Mouse (Mus musculus) midbrain, embryonic 16.5 days (tissue): ENCODE measurements around the gene Coasy. TPM values are rescaled to one million over a fixed set of nuclear protein-coding genes. Genes with fewer than 3 reads are reported as not detected.

ENCODE experiments used
- ATAC-seq: fragments of 200-750 bp; cut with Nextera tagmentation; 2 replicates; pipeline ENCODE4 v1.8.0; 2017; ENCODE audit warnings: moderate TSS enrichment
- H3K27ac ChIP-seq: fragments of 300-500 bp; sonication (generic); 2 replicates; pipeline ENCODE4 v1.5.1; 2014; ENCODE audit warnings: mild to moderate bottlenecking, low read length, mixed read lengths
- H3K27me3 ChIP-seq: fragments of 300-500 bp; sonication (generic); 2 replicates; pipeline ENCODE4 v1.6.1; 2014; ENCODE audit warnings: low read depth, low read length, mixed read lengths; ENCODE audit not compliant: control insufficient read depth, insufficient read depth
- H3K36me3 ChIP-seq: fragments of 300-500 bp; sonication (generic); 2 replicates; pipeline ENCODE4 v1.6.1; 2014; ENCODE audit warnings: mild to moderate bottlenecking, low read length, moderate library complexity, mixed read lengths; ENCODE audit not compliant: control insufficient read depth, insufficient read depth
- H3K4me1 ChIP-seq: fragments of 300-500 bp; sonication (generic); 2 replicates; pipeline ENCODE4 v1.6.1; 2014; ENCODE audit warnings: mild to moderate bottlenecking, low read length, mixed read lengths; ENCODE audit not compliant: control insufficient read depth, insufficient read depth
- H3K4me2 ChIP-seq: fragments of 300-500 bp; sonication (generic); 2 replicates; pipeline ENCODE4 v1.6.1; 2014; ENCODE audit warnings: mild to moderate bottlenecking, low read length, mixed read lengths
- H3K4me3 ChIP-seq: fragments of 300-500 bp; sonication (generic); 2 replicates; pipeline ENCODE4 v1.5.1; 2014; ENCODE audit warnings: low read depth, mild to moderate bottlenecking, low read length, moderate library complexity, mixed read lengths
- H3K9ac ChIP-seq: fragments of 300-500 bp; sonication (generic); 2 replicates; pipeline ENCODE4 v1.6.1; 2014; ENCODE audit warnings: low read depth, low read length, mixed read lengths
- H3K9me3 ChIP-seq: fragments of 300-500 bp; sonication (generic); replicated peaks from 2 replicates; pipeline ENCODE4 v1.6.1; 2014; ENCODE audit warnings: mild to moderate bottlenecking, low read length, mixed read lengths; ENCODE audit not compliant: control insufficient read depth, poor library complexity, severe bottlenecking
- WGBS: fragments of 180-500 bp; shearing (Covaris S2); extraction: QIAGEN DNeasy Blood & Tissue Kit; methylation state at CpG from one replicate; pipeline ENCODE4 v1.1.7; 2014; 5-methylcytosine and 5-hydroxymethylcytosine counted together
- polyA plus RNA-seq: library from polyadenylated mRNA; unstranded; fragments of >200 nt; fragmentation: Nextera tagmentation; extraction: Ambion mirVana; gene quantifications from 2 replicates; pipeline ENCODE4 v1.2.1, GENCODE M21; 2015

The Coasy gene
- polyA plus RNA-seq, 1 experiment from 2014 or later = 43.5 TPM

DNA sequence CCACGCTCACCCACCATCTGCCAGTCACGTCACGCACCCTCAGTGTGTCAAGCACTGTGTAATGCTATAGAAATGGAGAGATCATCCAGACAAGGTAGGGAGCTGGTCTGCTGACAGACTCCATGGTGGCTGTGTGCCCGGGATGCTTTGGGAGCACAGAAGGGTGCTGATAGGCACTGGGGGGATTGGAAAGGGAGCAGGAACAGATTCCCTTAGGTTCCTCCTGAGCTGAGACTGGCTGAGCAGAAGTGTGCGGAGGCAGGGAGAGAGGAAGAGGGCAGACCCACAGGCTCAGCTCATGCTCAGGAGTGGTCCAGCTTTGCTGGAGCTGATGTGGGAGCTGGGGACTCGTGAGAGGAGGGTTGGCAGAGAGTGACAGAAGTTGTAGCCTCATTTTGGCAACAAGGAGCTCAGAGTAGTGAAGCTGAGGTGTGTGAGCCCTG, 31.3 kb upstream of the Coasy start:
- no peaks in the 10 kb centered on the region for H3K27me3 ChIP-seq
- no peak overlapping the region for H3K27ac ChIP-seq
- no peak overlapping the region for H3K4me3 ChIP-seq
- H3K36me3 ChIP-seq = peaks cover 37% of the 10 kb centered on the region
- H3K4me2 ChIP-seq = no peak overlapping the region
- no peak for ATAC-seq
- no peaks in the 10 kb centered on the region for H3K4me1 ChIP-seq
- 81% methylated on average over 6 of the region's 6 CpGs for WGBS
- H3K9me3 ChIP-seq = no peaks in the 10 kb centered on the region
- no peak overlapping the region for H3K9ac ChIP-seq

DNA sequence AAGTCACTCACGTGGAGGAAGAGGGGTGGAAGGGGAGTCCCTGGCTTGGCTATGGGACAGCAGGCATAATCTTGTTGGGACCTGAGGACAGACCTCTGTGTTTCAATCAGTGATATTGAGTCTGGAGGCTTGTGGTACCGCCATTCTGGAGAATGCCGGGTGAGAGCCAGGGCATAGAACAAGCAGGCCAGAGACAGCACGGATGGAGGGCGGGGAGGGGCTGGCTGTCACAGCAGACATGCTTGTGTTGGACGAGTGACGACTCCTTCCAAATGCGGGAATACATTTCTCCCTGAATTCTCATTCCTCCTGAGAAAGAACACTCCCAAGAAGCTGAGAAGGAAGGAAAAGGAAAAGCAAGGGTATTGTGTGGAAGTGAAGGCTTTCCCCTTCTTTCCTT, 30.7 kb upstream of the Coasy start:
- Histone ChIP-seq H3K36me3 (peaks cover 42% of the 10 kb centered on the region), H3K27ac (no peak overlapping the region), H3K9me3 (no peaks in the 10 kb centered on the region), H3K27me3 (no peaks in the 10 kb centered on the region), H3K4me1 (no peaks in the 10 kb centered on the region), H3K9ac (no peak overlapping the region), H3K4me3 (no peak overlapping the region), H3K4me2 (no peak overlapping the region)
- 85% methylated on average over 8 of the region's 8 CpGs for WGBS
- no peak for ATAC-seq

DNA sequence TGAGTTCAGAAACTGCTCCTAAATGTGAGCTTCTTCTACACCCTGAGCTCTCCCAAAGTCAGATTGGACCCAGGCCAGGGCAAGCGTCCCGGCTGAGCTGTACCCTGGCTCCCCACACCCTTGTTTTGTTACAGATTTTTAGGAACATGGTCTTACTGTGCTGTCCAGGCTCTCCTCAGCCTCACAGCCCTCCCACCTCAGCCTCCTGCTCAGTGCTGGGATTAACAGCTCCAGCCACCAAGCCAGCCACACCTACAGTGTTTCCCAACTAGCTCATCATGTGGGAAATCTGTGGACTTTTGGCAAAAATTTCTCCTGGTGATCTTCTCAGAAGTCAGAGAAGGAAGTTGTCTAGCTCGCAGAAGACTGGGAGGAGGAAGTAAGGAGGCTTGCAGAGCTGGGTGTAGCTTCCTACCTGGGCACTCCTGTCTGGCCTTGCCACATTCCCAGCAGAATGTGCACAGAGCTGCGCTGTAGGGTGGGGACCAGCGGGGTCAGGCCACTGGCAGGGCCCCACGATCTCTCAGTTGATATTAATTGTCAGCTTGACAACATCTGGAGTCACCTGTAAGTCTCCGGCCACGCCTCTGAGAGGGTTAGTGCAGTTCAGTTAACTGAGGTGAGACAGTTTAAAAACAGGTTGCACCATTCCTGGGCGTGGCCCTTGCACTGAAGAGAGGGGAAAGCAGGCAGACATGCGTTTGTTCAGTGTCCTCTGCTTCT, 29.5 kb upstream of the Coasy start:
- Histone ChIP-seq H3K4me2 (no peak overlapping the region), H3K4me1 (no peaks in the 10 kb centered on the region), H3K27ac (no peak overlapping the region), H3K9ac (no peak overlapping the region), H3K36me3 (peaks cover 43% of the 10 kb centered on the region), H3K27me3 (no peaks in the 10 kb centered on the region), H3K9me3 (no peaks in the 10 kb centered on the region), H3K4me3 (no peak overlapping the region)
- no peak for ATAC-seq
- WGBS = 91% methylated on average over 10 of the region's 10 CpGs

GRCm38 (mm10) chr11:101053974-101054373, 28.4 kb upstream of the Coasy start:
- peaks cover 46% of the 10 kb centered on the region for H3K36me3 ChIP-seq
- no peak overlapping the region for H3K4me3 ChIP-seq
- no peaks in the 10 kb centered on the region for H3K4me1 ChIP-seq
- no peak for ATAC-seq
- WGBS = 95% methylated on average over 1 of the region's 1 CpGs
- no peak overlapping the region for H3K9ac ChIP-seq
- no peak overlapping the region for H3K4me2 ChIP-seq
- H3K27ac ChIP-seq = no peak overlapping the region
- no peaks in the 10 kb centered on the region for H3K27me3 ChIP-seq
- no peaks in the 10 kb centered on the region for H3K9me3 ChIP-seq

- H3K27me3 ChIP-seq = no peaks in the 10 kb centered on the region
- peaks cover 51% of the 10 kb centered on the region for H3K36me3 ChIP-seq
- H3K4me3 ChIP-seq = no peak overlapping the region
- H3K4me2 ChIP-seq = no peak overlapping the region
- no peak overlapping the region for H3K27ac ChIP-seq
- H3K4me1 ChIP-seq = no peaks in the 10 kb centered on the region
- no peak for ATAC-seq
- 87% methylated on average over 14 of the region's 14 CpGs for WGBS
- H3K9me3 ChIP-seq = no peaks in the 10 kb centered on the region
- H3K9ac ChIP-seq = no peak overlapping the region
Measured at GRCm38 (mm10) chr11:101055418-101055817, 26.9 kb upstream of the Coasy start.

- Histone ChIP-seq H3K36me3 (peaks cover 59% of the 10 kb centered on the region), H3K4me2 (no peak overlapping the region), H3K4me3 (no peak overlapping the region), H3K27ac (no peak overlapping the region), H3K9me3 (no peaks in the 10 kb centered on the region), H3K27me3 (no peaks in the 10 kb centered on the region), H3K4me1 (no peaks in the 10 kb centered on the region), H3K9ac (no peak overlapping the region)
- no peak for ATAC-seq
- WGBS = 55% methylated on average over 8 of the region's 8 CpGs
Measured at GRCm38 (mm10) chr11:101056885-101057284, 25.5 kb upstream of the Coasy start.

DNA sequence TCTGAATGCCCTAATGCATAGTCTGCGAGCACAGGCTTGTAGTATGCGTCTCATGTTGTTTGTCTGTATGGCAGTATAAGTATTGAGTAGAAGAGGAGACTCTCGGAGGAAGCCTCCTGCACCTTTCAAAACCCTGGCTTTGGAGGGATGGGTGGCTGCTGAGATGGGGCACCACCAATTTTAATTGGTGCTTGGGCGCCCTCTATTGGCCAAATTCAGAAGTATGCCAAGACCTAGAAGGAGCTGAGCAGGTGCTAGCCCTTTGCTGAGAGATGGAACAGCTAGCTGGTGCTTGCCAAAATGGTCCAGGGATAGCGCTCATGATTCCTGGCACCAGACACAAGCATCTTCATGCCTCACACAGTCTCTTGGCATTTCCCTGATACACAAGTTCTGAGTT, 24.5 kb upstream of the Coasy start:
- no peaks in the 10 kb centered on the region for H3K27me3 ChIP-seq

GRCm38 (mm10) chr11:101058726-101059125, 23.6 kb upstream of the Coasy start:
- Histone ChIP-seq H3K36me3 (peaks cover 57% of the 10 kb centered on the region), H3K4me1 (no peaks in the 10 kb centered on the region), H3K27me3 (no peaks in the 10 kb centered on the region), H3K4me3 (no peak overlapping the region), H3K9me3 (no peaks in the 10 kb centered on the region), H3K27ac (peak overlapping the region; percentile 44), H3K4me2 (no peak overlapping the region), H3K9ac (no peak overlapping the region)
- ATAC-seq = no peak
- 79% methylated on average over 5 of the region's 5 CpGs for WGBS

More for the DNA sequence above, 24.5 kb upstream of the Coasy start:
- no peak overlapping the region for H3K4me3 ChIP-seq
- no peak overlapping the region for H3K4me2 ChIP-seq
- ATAC-seq = no peak
- no peaks in the 10 kb centered on the region for H3K4me1 ChIP-seq
- H3K9me3 ChIP-seq = no peaks in the 10 kb centered on the region
- no peak overlapping the region for H3K27ac ChIP-seq
- WGBS = 37% methylated on average over 5 of the region's 5 CpGs
- peaks cover 59% of the 10 kb centered on the region for H3K36me3 ChIP-seq
- no peak overlapping the region for H3K9ac ChIP-seq

GRCm38 (mm10) chr11:101059473-101059872, 22.9 kb upstream of the Coasy start:
- Histone ChIP-seq H3K27ac (peak overlapping the region; percentile 50; the same call in 1 of the 2 replicates), H3K4me3 (no peak overlapping the region), H3K9ac (no peak overlapping the region)

More at GRCm38 (mm10) chr11:101059473-101059872, 22.9 kb upstream of the Coasy start:
- Histone ChIP-seq H3K27me3 (no peaks in the 10 kb centered on the region), H3K4me2 (no peak overlapping the region), H3K9me3 (no peaks in the 10 kb centered on the region), H3K4me1 (no peaks in the 10 kb centered on the region), H3K36me3 (peaks cover 53% of the 10 kb centered on the region)
- no peak for ATAC-seq
- 71% methylated on average over 10 of the region's 10 CpGs for WGBS
